Mouse (Mus musculus) kidney, embryonic 16.5 days (tissue): ENCODE data around the gene Klk5. TPM values are rescaled to one million over a fixed set of nuclear protein-coding genes. Genes with fewer than 3 reads are reported as not detected.

Source experiments
- ATAC-seq: fragments of 200-750 bp; cut with Nextera tagmentation; 2 replicates; pipeline ENCODE4 v1.8.0; 2017; ENCODE audit warnings: moderate TSS enrichment; ENCODE audit not compliant: low FRiP score, low TSS enrichment
- H3K27ac ChIP-seq: fragments of 300-500 bp; sonication (generic); 2 replicates; pipeline ENCODE4 v1.5.1; 2014; ENCODE audit warnings: low read length
- H3K27me3 ChIP-seq: fragments of 300-500 bp; sonication (generic); 2 replicates; pipeline ENCODE4 v1.6.1; 2014; ENCODE audit warnings: low read length, control low read depth, mixed read lengths; ENCODE audit not compliant: insufficient read depth
- H3K36me3 ChIP-seq: fragments of 300-500 bp; sonication (generic); 2 replicates; pipeline ENCODE4 v1.6.1; 2014; ENCODE audit warnings: low read length, control low read depth, mixed read lengths; ENCODE audit not compliant: insufficient read depth
- H3K4me1 ChIP-seq: fragments of 300-500 bp; sonication (generic); 2 replicates; pipeline ENCODE4 v1.6.1; 2014; ENCODE audit warnings: low read length, control low read depth, mixed read lengths; ENCODE audit not compliant: insufficient read depth
- H3K4me2 ChIP-seq: fragments of 300-500 bp; sonication (generic); replicated peaks from 2 replicates; pipeline ENCODE4 v1.6.1; 2014; ENCODE audit warnings: low read depth, low read length
- H3K4me3 ChIP-seq: fragments of 300-500 bp; sonication (generic); 2 replicates; pipeline ENCODE4 v1.5.1; 2014; ENCODE audit warnings: mild to moderate bottlenecking, low read length
- H3K9ac ChIP-seq: fragments of 300-500 bp; sonication (generic); replicated peaks from 2 replicates; pipeline ENCODE4 v1.6.1; 2014; ENCODE audit warnings: low read length
- H3K9me3 ChIP-seq: fragments of 300-500 bp; sonication (generic); 2 replicates; pipeline ENCODE4 v1.6.1; 2016; ENCODE audit warnings: low read length, control low read depth
- WGBS: fragments of 180-500 bp; shearing (Covaris S2); extraction: QIAGEN DNeasy Blood & Tissue Kit; methylation state at CpG from one replicate; pipeline ENCODE4 v1.1.7; 2014; 5-methylcytosine and 5-hydroxymethylcytosine counted together
- polyA plus RNA-seq: library from polyadenylated mRNA; unstranded; fragments of >200 nt; fragmentation: Nextera tagmentation; extraction: Ambion mirVana; gene quantifications from 2 replicates; pipeline ENCODE4 v1.2.1, GENCODE M21; 2015

The Klk5 gene
- polyA plus RNA-seq, 1 experiment from 2014 or later, result not detected

DNA sequence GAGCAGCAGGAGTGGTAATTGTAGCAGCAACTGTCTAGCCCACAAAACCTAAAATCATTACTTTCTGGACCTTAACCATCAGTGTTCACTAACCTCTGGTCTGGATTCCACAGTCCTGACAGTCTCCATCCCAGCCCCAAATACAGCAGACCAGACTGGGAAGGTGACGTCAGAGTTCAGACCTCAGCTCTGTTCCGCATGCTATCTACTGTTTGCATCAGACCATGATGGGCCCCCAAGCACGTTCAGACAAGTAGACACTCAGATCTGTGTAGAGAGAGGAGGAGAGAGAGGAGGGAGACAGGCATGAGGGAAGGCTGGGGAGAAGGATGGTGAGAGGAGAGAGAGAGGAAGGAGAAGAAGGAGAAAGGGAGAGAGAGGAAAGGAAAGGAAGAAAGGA, 50.0 kb downstream of the Klk5 start:
- Histone ChIP-seq H3K9me3 (no peaks in the 10 kb centered on the region), H3K36me3 (no peaks in the 10 kb centered on the region), H3K4me3 (no peak overlapping the region), H3K4me1 (no peaks in the 10 kb centered on the region), H3K9ac (no peak overlapping the region), H3K27me3 (no peaks in the 10 kb centered on the region), H3K4me2 (no peak overlapping the region), H3K27ac (no peak overlapping the region)
- WGBS, result 49% methylated on average over 3 of the region's 3 CpGs
- ATAC-seq, result peak; percentile 39; the same call in 1 of the 2 replicates

DNA sequence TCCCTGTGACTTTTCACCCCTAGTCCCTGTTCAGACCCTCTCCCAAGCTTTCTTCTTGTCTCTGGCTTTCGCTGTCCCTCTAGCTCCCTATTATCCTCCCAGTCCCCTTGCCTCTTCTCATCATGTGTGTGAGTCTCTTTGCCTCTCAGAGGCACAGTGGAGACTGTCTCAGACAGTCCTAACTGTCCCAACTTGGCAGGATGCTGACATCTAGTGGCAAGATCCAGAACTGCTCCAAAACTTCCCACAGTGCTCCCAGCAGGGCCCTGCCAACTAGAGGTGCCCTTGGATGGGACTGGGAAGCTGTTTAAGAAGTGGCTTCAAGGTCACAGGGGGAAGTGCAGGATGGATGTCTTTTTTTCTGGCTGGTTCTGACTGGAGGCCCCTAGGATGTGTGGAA, 53.1 kb downstream of the Klk5 start:
- WGBS, result 15% methylated on average over 1 of the region's 1 CpGs
- H3K27me3 ChIP-seq, result no peaks in the 10 kb centered on the region
- H3K9me3 ChIP-seq, result no peaks in the 10 kb centered on the region
- peak; percentile 97 for ATAC-seq
- no peaks in the 10 kb centered on the region for H3K4me1 ChIP-seq
- no peak overlapping the region for H3K27ac ChIP-seq
- H3K9ac ChIP-seq, result no peak overlapping the region
- H3K4me2 ChIP-seq, result no peak overlapping the region
- H3K4me3 ChIP-seq, result no peak overlapping the region
- H3K36me3 ChIP-seq, result no peaks in the 10 kb centered on the region

Other genes starting within 250 kb of the Klk5 start
- 0.06 and 0.24 TPM in 2 replicates for gene Zfp819, start 234.8 kb upstream of the Klk5 start, polyA plus RNA-seq
- gene Ceacam18, start 207.3 kb upstream of the Klk5 start, polyA plus RNA-seq, result not detected in 2 replicates
- 0.64 and 1.3 TPM in 2 replicates for gene Siglece, start 181.8 kb upstream of the Klk5 start, polyA plus RNA-seq
- gene Ctu1, start 170.0 kb upstream of the Klk5 start, polyA plus RNA-seq, result 15.7 and 19.7 TPM in 2 replicates
- gene Klk14, start 151.6 kb upstream of the Klk5 start, polyA plus RNA-seq, result not detected in 2 replicates
- gene Klk13, start 129.4 kb upstream of the Klk5 start, polyA plus RNA-seq, result 0.29 and 0.58 TPM in 2 replicates
- not detected in 2 replicates for gene Klk12, start 73.1 kb upstream of the Klk5 start, polyA plus RNA-seq
- gene Klk11, start 67.4 kb upstream of the Klk5 start, polyA plus RNA-seq, result not detected in 2 replicates
- gene Klk10, start 60.9 kb upstream of the Klk5 start, polyA plus RNA-seq, result 0.54 and 0.71 TPM in 2 replicates
- gene Klk9, start 50.1 kb upstream of the Klk5 start, polyA plus RNA-seq, result 0.23 TPM in 1 of 2 replicates, not detected in the other
- 31.2 and 34.4 TPM in 2 replicates for gene Klk8, start 44.4 kb upstream of the Klk5 start, polyA plus RNA-seq
- gene Klk7, start 30.7 kb upstream of the Klk5 start, polyA plus RNA-seq, result 0.07 and 0.12 TPM in 2 replicates
- 0.15 TPM in 1 of 2 replicates, not detected in the other for gene Klk6, start 17.5 kb upstream of the Klk5 start, polyA plus RNA-seq
- gene Klk4, start 39.2 kb downstream of the Klk5 start, polyA plus RNA-seq, result not detected in 2 replicates
- not detected in 2 replicates for gene Klk15, start 91.8 kb downstream of the Klk5 start, polyA plus RNA-seq
- not detected in 2 replicates for gene Klk1b8, start 108.7 kb downstream of the Klk5 start, polyA plus RNA-seq
- gene Klk1b1, start 124.8 kb downstream of the Klk5 start, polyA plus RNA-seq, result not detected in 2 replicates
- not detected in 2 replicates for gene Klk1b9, start 134.1 kb downstream of the Klk5 start, polyA plus RNA-seq
- not detected in 2 replicates for gene Klk1b11, start 153.9 kb downstream of the Klk5 start, polyA plus RNA-seq
- not detected in 2 replicates for gene Klk1b26, start 170.2 kb downstream of the Klk5 start, polyA plus RNA-seq
- gene Klk1b27, start 210.3 kb downstream of the Klk5 start, polyA plus RNA-seq, result not detected in 2 replicates